Mouse (Mus musculus) WW6 (cell line): ENCODE data around the gene Hormad2.
A peak's percentile ranks its signal among the peaks of the same experiment; 100 is the strongest.

Experiments used
- DNase-seq: peaks from one replicate; pipeline ENCODE4 v3.0.0-alpha.2; 2013; ENCODE audit warnings: low read depth, low spot score

Gene Hormad2

DNA sequence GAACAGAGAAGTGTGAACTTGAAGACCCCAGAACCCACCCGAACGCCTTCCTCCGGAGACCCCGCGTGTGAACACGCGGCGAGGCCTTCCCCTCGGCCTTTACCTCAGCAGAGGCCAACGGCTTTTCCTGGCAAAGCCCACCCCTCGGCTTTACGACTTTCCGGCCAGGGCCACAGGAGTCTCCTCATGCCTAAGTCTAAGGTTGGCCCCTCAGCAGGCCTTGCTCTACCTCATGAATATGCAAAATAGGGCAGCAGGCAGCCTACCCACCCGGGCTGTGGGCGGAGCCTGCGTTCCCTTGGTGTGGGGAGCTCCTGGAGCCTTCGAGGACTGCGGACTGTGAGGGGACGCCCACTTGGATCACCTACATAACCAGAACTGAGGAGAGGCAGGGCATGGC lies at the start of gene Hormad2:
Gene Hormad2 (minus strand): TSS at position 128 of the 400 bp plus-strand sequence.
- DNase-seq: peak; percentile 75

DNA sequence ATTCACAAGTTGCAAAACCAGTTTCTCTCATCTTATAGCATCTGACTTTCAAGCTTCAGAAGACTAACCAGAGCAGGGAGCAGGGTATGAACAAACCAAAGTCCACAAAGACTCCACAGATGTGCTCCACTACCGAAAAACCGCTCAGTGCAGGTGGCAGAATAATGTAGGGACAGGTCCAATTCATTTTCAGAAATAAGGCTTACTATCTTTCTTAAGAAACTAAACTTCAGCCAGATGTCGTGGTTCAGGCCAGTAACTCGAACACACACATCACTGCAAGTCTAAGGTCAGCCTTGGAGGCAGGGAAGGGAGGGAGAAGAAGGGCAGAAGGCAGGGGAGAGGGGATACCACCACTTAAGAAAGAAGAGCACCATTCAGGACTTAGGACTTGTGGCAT lies 48.3 kb upstream of the Hormad2 start:
- DNase-seq: no peak

DNA sequence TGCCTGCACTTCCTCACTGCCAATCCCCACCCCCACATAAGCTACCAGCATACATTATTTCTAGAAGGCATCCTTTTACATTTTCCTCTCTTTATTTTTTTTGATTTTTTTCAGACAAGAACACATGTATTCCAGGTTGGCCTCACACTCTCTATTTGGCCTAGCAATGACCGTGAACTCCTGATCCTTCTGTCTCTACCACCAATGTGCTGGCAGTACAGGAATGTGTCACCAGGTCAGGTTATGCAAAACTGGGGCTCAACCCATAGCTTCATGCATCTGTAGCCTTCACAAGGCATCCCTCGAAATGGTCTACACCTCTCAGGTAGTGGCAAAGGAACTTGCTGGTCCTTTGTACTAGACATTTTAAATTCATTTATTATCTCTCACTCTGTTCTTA lies 47.9 kb upstream of the Hormad2 start:
- no peak for DNase-seq

DNA sequence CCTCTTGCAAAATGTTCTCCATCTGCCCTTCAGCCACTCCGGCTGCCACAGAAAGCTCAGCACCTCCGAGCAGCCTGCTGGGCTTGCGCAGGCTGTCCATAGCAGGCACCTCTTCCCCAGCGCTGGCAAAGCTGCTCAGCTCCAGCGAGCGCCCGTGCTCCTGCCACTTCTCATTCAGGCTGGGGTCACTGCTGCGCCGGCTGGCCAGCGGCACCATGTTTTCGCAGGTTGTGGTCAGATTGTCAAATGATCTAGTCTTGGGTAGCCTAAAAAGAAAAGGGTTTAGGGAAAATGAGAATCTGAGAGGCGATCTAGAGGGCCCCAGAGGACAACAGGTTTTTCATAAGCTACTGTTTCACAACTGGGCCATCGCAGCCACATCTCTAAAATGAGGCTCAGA lies 47.5 kb upstream of the Hormad2 start:
- no peak for DNase-seq

DNA sequence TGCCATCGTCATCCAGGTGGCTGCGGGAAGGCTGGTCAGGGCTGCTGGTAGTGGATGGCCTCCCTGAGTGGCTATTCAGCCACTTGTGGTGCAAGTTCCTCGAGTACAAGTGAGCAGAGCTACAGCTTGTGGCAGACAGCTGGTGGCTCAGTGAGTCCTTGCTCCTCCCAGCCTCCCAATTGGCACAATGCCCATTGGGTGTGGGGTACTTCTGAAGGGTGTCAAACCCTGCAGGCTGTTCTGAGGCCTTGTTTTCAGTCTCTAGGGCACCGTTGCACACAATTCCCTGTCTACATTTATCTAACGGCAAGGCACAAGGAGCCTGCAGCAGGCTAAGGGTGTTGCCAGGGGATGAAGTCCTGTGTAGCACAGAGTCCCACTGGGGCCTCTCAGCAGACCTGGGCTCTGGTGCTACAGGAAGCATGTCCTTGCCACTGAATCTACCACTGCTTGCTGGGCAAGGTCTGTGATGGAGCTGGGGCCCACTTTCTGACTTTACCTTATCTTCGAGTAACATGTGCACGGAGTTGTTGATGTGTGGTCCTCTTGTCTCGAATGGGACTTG lies 46.6 kb upstream of the Hormad2 start:
- no peak for DNase-seq

DNA sequence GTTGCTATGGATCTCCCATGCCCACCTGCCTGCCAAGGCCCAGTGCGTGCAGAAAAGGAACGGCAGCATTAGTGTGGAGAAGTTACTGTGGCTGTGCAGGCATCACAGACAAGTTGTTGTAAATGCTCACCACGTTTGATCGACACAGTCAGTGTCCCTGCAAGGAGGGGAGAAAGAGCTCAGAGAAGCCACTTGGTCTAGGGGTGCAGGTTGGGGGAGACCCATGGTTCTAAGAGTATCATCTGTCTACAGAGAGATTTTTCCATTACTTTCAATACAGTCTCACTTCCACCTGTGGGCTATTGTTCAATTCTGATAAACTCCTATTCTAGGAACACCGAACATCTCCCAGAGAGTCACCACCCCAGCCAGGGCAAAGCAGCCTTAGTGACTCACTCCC lies 43.6 kb upstream of the Hormad2 start:
- DNase-seq: no peak

DNA sequence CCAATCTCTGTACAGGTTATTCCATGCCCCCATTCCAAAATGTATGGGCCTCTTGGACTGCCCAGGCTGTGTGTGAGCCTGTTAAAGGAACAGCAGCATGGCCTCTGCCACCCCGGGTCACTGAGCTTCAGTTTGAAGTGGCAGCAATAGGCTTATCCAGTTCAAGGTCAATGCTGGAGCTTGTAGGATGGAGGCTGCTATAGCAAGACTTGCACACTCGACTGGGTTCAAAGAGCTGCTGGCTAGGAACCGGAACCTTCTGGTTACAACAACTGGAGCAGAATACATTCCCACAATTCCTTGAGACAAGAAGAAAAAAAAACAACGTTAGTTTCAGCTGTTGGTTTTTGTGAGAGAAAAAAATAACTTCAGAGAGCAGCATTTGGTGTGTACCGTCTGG lies 41.7 kb upstream of the Hormad2 start:
- DNase-seq: no peak

DNA sequence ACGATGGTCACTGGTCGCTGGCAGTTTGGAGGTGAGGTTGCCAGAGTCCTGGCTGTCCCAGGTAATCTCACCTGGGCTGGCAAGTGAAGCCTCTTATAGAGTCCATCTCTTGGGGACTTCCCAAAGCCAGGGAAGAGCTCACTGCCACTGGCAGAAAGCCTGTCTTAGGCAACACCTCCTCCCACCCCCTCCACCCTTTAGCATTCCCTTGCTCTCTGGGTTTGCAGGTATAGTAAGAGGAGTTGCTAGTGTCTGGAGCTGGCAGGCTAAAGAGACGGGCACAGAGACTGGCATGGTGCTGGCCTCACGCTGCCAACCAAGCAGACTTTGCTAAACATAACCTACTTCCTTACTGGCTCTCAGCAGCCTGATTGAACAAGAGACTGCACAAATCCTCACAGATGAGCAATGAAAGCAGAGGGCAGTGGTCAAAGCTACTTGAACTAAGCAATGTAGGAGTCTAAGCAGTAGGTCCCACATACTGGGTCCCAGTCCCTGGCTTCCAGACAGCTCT lies 35.3 kb upstream of the Hormad2 start:
- DNase-seq: no peak

DNA sequence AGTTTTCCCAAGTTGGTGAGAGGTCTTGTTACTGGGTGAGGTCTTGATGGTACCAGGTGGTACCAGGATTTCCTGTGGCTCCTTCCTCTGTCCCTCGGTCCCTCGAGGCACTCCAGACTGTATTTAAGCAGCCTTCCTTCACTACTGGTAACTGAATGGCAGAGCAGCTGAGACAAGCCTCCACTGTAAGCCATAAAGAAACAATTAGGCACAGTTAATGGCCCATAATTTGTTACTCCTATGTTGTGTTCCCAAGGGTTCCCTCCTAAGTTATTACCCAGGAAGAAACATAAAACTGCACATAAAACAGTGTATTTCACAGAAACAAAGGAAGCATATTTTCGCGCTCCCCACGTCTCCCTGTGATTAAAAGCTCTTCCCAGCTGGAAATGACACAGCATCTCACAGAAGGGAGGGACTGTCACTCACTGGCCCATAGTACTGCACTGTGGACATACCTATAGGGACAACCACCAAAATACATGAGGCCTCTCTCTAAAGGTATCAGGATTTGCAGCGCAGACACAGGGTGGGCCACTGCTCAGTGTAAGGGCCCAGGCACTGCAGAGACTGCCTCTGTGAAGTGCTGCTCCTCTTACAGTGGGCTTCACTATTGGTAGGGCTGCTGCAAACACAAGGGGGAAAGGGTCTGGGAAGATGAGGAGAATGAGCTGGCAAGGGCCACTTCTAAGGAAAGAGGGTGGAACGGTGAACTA lies 31.7 kb upstream of the Hormad2 start:
- no peak for DNase-seq

DNA sequence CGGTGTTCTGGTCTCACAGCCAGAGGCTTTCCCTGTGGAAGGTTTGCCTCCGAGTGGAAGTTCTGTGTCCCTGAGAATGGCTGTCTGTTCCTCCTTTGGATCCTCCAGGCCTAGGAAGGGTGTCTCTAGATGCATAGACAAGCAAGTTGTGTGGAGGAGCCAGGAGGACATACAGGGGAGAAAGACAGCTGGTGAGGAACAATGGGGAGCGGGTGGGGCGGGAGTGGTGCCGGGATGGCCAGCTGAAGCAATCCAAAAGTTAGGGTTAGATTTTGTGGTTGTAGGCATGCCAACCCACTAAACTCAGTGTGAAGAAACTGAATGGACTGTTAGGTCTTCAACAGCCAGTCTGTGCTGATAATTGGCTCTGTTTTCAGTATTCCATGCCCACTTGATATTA lies 30.8 kb upstream of the Hormad2 start:
- no peak for DNase-seq

DNA sequence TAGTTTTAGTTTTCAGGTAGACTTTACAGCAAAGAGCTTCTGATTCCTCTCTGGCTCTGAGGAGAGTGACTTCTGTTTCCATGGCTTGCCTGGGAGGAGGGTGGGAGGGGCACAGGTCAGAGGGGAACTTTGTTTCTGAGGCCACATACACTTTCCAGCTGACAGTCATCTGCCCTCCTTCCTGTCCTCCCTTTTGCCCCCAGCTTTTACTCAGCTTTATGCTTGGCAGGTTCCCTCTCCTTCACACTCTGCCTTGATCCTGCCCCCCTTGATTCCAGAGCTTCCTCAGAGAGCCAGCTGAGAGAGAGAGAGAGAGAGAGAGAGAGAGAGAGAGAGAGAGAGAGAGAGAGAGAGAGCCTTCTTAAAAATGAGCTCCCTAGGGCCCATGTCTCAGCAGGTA lies 30.3 kb upstream of the Hormad2 start:
- no peak for DNase-seq

DNA sequence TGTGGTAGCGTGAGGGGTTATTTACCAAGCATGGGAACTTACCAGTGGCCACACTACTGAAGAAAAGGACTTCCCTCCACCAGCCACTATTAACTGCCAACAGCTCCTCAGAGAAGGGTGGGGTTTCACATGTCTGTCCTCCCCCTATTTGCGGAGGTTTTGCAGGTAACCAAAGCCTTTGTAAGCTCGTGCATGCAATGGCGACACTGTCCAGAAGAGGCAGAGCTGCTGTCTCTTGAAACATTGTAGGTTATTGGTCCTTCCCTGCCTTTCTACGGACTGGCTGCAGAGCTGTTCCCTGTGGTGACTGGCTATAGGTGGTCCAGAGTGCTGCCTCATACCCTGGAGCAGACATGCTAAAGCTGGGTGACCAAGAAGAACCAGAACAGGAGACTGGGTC lies 28.2 kb upstream of the Hormad2 start:
- no peak for DNase-seq

DNA sequence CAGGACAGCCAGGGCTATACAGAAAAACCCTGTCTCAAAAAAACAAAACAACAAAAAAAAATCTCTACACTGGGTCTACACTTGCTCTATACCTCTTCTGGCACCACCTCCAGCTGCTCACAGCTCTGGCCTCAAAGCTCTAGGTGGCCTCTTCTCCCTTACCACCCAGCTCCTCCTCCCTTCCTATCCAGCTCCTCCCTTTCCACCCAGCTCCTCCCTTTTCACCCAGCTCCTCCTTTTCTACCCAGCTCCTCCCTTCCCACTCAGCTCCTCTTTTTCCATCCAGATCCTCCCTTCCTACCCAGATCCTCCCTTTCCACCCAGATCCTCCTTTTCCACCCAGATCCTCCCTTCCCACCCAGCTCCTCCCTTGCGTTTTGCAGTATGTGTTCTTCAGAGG lies 26.5 kb upstream of the Hormad2 start:
- DNase-seq: no peak

DNA sequence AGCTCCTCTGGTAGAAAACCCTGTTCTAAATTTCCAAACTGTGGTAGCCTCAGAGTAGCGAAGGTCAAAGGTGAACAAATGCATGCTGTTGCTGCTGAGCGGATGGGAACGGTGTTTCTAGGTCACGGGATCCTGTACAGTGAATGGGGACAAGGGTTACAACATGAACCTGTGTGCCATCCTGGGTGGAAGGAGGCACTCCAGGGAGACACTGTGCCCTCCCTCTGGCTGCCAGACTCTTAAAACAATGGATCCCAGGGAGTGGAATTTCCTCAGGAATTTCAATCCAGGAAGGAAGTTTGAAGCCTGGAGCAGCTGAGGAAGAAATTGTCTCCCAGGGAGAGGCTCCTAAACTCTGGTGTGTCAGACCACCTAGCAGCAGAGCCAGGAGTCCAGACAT lies 25.3 kb upstream of the Hormad2 start:
- DNase-seq: no peak

DNA sequence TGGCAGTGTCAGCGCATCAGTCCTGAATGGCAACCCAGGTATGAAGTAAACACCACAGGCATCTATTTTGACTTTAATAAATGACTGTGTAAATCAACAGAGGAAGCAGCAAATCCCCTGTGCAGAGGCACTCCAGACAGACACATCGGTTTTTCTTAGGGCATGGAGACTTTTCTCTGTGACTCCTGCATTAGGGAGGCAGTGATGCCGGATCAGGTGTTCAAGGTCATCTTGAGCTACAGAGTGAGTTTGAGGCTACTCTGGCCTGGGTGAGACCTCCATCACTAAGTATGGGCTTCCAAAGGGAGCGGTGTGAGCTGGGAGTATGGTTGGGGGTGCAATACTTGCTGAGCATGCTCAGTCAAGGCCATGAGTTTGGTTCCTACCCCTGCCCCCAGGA lies 23.7 kb upstream of the Hormad2 start:
- DNase-seq: no peak

DNA sequence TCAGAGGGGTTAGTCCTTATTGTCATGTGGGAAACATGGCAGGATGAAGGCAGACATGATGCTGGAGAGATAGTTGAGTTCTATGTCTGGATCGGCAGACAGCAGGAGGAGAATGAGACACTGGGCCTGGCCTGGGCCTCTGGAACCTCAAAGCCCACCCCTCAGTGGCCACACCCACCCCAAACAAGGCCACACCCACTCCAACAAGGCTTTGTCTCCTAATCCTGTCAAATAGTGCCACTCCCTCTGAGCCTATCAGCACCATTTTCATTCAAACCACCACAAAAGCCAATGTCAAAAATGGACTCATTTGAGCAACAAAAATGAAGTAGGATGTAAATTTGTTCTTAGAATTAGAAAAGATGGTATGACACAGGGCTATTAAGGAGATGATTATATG lies 23.3 kb upstream of the Hormad2 start:
- DNase-seq: no peak

DNA sequence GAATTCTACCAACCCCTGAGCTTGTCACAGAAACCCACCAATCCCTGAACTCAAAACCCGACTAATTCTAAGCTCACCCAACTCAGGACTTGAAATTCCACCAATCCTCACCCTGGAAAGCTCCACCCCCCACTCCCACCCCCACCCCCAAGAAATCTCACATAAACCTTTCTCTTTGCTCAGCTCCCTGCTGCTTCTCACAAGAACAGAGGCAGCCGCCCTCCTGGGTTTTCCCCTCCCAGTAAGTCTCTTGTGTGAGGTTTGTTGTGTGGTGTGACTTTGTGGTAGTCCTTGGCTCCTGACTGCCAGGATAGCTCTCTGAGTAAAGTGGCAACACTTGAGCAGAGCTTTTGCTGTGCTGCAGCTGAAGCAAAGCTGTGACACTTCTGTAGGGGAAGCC lies 22.0 kb upstream of the Hormad2 start:
- DNase-seq: no peak

DNA sequence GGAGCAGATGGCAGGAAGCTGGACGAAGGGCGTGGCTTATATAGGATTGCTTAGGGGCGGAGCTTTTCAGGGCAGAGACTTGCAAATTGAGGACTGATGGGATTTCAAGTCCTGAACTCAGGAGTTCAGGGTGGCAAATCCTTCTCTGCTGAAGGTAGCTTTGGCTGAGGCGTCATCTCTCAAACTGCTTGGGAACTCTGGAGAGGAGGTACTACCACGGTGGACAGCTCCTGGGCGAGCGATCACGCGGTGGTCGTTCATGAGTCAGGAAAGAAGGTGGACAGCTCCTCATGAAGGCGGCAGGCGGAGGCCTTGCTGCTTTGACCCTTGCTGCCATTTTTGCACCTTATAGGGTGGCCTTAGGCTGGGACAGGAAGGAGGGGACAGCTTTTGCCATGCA lies 20.2 kb upstream of the Hormad2 start:
- peak; percentile 68 for DNase-seq

DNA sequence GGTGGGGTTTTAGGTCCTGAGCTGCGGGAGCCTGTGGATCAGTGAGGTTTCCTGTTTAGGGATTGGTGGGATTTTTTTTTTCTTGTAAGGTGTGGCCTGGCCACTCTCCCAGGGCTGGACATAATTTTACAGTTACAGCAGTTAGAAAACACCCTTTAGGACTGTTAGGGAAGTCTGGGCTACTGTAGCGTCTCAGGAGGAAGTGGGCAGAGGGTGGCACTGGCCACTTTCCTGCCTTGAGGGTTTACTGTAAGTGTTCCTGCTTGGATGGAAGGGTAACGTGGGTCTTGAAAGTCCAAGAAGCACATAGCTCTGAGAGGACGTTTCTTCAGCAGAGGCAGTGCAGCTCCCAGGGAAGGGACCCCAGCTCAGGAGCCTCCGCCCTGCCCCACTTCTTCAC lies 19.7 kb upstream of the Hormad2 start:
- DNase-seq: no peak

DNA sequence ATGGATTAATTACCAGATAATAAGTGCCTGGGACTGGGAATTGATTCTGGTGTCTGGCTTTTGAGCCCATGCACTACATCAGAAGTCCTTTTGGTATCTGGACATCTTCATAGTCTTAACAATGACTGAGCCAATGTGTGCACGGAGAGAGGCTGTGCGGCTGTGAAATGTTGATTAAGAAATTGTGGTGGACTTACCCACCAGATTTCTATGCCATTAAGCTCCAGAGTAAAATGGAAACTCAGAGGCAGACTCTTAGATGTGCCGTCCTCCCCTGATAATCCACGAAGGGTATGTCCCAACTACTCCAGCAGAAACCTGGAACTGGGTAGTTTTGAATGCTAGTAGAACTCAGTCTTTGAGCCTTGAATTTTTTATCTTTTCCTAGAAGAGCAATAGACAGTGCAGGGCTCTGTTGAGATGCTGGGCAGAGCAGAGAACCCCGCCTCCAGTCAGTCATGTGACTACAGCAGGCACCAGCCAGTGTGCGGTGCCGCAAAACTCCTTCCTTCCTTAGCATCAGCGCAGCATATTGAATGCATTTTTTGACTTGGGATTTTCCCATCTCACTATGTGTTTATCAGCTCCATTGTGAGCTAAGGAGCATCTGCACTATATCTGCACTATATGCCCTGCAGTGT lies 14.1 kb upstream of the Hormad2 start:
- DNase-seq: no peak

DNA sequence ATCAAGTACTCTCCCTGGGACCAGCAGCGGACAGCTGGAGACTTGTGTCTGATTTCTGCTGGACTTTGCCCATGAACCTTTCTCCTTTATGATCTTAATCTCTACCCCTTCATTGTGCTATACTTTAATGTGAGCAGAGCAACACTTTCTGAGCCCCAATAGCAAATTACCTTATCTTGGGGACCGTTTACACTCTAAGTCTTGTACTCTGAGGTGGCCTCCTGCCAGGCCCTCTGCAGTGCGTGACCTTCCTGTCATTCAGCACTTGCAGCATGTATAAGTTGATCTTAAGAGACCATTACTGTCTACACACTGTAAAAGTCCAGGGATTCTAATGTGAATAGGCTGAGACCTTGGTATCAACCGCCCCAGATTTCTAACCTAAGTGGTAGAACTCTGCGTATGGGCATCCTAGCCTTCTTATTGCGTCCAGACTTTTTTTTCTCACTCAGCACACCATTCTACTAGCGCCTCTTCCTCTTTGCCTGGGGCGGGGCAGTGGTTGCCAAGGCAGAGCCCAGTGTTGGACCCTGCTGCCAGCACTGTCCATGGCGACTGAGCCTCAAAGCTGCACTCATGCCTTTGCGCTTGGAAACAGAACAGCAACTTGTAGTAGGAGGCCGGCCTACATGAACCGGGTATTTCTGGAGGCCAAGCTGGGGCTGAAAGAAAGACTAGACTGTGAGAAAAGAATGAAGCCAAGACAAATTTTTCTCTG lies 11.7 kb upstream of the Hormad2 start:
- no peak for DNase-seq

DNA sequence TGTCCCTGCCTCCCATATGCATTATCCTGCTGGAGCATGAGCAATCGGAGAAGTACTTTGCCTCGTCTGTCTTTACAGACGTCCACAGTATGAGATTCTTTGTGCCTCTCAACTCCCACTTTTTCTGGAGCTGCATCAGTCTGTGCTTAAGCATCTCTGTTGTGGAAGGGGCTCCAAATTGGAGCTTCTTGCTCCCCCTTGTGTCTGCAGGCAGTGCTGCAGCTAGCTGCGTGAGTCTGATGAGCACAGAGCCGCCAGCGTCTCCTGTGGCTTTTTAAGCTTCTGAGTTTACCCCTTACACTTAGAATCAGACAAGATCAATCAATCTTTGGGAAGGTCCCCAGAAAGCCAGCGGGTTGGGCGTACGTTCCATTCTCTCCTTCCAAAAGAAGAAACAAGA lies 10.2 kb upstream of the Hormad2 start:
- peak; percentile 72 for DNase-seq
